Mouse (Mus musculus) midbrain, embryonic 10.5 days (tissue): ENCODE measurements at regions not wholly inside any gene's neighbourhood (a gene's known extent, or its start where the extent isn't known, plus 50 kb on each side); places are given as distances from the start of the nearest gene placed in this dataset.

ENCODE experiments used
- DNase-seq: peaks from one replicate; pipeline ENCODE4 v3.0.0-alpha.2; 2017; ENCODE audit warnings: low spot score
- H3K27ac ChIP-seq: fragments of 300-500 bp; sonication (generic); replicated peaks from 2 replicates; pipeline ENCODE4 v1.5.1; 2016; ENCODE audit warnings: mild to moderate bottlenecking
- H3K27me3 ChIP-seq: fragments of 300-500 bp; sonication (generic); 2 replicates; pipeline ENCODE4 v1.6.1; 2016; ENCODE audit warnings: low read depth, mild to moderate bottlenecking; ENCODE audit not compliant: poor library complexity, severe bottlenecking
- H3K36me3 ChIP-seq: fragments of 300-500 bp; sonication (generic); 2 replicates; pipeline ENCODE4 v1.6.1; 2016; ENCODE audit warnings: mild to moderate bottlenecking, moderate library complexity
- H3K4me1 ChIP-seq: fragments of 300-500 bp; sonication (generic); 2 replicates; pipeline ENCODE4 v1.6.1; 2016
- H3K4me3 ChIP-seq: fragments of 300-500 bp; sonication (generic); 2 replicates; pipeline ENCODE4 v1.5.1; 2016; ENCODE audit warnings: mild to moderate bottlenecking, moderate library complexity
- H3K9me3 ChIP-seq: fragments of 300-500 bp; sonication (generic); replicated peaks from 2 replicates; pipeline ENCODE4 v1.6.1; 2016; ENCODE audit warnings: mild to moderate bottlenecking
- WGBS: fragments of 180-500 bp; shearing (Covaris S2); methylation state at CpG from one replicate; pipeline ENCODE4 v1.1.7; 2016; 5-methylcytosine and 5-hydroxymethylcytosine counted together

DNA sequence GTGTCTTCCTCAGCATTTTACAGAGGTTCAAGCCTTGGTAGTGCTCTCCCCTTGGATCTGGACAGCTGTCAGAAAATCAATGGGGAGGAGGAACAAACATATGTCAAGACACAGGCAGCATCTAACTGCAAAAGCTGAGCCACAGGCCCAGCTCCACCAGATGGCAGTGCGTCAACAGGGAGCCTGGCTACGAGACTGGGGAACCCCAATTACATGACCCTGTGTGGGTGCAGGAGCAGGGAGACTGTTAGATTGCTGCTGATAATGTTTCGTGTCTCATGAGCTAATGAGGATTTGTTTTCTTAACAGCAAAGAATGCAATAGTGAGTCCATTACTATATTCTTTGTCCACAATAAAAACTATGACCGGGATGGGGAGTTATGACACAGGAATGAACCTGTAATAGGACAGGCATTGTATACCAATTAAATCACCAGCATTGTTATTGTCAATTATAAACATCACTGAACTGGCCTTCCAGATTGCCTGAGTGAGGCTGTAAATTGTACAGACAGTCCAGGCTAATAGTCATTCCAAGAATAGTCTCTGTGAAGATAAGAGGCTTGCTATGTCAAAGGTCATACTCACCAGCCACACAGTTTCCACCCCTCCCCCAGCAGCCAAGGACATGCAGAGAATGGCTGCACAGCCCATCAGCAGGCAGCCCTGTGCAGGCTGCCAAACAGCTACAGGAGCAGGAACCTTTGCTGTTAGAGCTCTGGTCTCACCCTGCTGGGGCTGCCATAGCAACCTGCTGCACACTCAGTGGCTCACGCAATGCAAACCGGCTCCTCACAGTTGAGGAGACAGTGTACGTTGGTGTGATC, 58.8 kb upstream of the Barx2 start:
- Histone ChIP-seq H3K27ac (peak overlapping the region; percentile 78), H3K4me3 (peak overlapping the region; percentile 18; the same call in 1 of the 2 replicates), H3K36me3 (no peaks in the 10 kb centered on the region), H3K9me3 (no peaks in the 10 kb centered on the region), H3K4me1 (peaks cover 21% of the 10 kb centered on the region), H3K27me3 (no peaks in the 10 kb centered on the region)
- DNase-seq: peak; percentile 78
- 16% methylated on average over 7 of the region's 7 CpGs for WGBS

DNA sequence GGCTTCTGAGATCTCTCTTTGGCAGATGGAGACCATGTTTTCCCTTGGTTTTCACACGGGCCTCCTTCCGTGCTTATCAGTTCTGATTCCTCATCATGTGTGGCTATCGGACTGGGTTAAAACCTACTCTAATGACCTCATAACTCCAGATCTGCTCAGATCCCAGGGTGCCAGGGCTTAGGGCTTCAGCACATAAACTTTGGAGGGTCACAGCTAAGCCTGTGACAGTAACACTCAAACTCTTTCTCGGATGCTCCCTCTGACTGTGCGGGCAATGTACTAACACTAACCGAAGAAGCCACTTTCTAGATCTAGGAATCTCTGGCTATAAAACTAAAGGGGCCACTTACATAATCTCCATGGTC, 59.3 kb upstream of the Barx2 start:
- no peaks in the 10 kb centered on the region for H3K27me3 ChIP-seq
- WGBS: 45% methylated on average over 6 of the region's 6 CpGs
- H3K36me3 ChIP-seq: no peaks in the 10 kb centered on the region
- no peaks in the 10 kb centered on the region for H3K9me3 ChIP-seq
- peaks cover 21% of the 10 kb centered on the region for H3K4me1 ChIP-seq
- DNase-seq: no peak
- H3K27ac ChIP-seq: peak overlapping the region; percentile 78
- peak overlapping the region; percentile 18; the same call in 1 of the 2 replicates for H3K4me3 ChIP-seq

DNA sequence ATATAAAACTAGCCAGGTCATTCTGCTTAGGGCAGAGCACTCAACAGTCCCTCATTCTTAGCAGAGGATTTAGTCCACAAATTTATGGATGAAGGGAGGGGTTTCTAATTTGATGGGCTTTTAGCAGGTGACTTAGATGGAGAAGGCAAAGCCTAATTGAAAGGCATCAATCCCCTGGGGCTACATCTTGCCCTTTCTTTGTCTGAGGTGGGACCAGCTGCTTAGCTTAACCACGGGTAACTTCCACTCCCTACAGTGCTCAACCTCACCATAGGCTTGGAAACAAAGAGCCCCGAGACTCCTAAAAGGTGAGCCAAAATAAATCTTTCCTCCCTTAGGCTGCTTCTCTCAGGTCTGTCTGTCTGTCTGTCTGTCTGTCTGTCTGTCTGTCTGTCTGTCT, 62.9 kb upstream of the Barx2 start:
- H3K9me3 ChIP-seq: peaks cover 10% of the 10 kb centered on the region; the same call in 1 of the 2 replicates
- H3K4me3 ChIP-seq: no peak overlapping the region
- no peak overlapping the region for H3K27ac ChIP-seq
- DNase-seq: no peak
- WGBS: 35% methylated on average over 2 of the region's 2 CpGs
- peaks cover 21% of the 10 kb centered on the region for H3K4me1 ChIP-seq
- H3K36me3 ChIP-seq: no peaks in the 10 kb centered on the region
- no peaks in the 10 kb centered on the region for H3K27me3 ChIP-seq

DNA sequence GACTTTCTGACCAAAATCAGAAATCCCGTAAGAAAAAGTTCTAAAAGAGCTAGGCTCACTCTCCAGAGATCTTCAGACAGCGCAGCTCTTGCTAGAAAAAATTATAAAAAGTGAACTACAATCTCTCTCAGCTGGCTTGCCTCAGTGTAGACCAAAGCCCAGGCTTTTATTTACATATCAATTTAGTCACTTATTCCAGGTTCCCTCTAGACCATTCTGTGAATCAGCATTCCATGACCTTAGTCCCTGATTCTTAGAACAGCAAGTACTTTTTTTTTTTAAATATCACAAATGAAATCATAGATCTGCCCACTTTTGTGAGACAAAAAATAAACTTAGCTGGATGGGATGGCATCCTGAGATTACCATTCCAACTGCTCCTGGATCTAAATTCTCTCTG, 64.8 kb upstream of the Barx2 start:
- no peak overlapping the region for H3K27ac ChIP-seq
- no peaks in the 10 kb centered on the region for H3K36me3 ChIP-seq
- H3K27me3 ChIP-seq: no peaks in the 10 kb centered on the region
- H3K4me3 ChIP-seq: no peak overlapping the region
- H3K4me1 ChIP-seq: peaks cover 3% of the 10 kb centered on the region
- 86% methylated on average over 2 of the region's 2 CpGs for WGBS
- peaks cover 10% of the 10 kb centered on the region; the same call in 1 of the 2 replicates for H3K9me3 ChIP-seq
- no peak for DNase-seq

DNA sequence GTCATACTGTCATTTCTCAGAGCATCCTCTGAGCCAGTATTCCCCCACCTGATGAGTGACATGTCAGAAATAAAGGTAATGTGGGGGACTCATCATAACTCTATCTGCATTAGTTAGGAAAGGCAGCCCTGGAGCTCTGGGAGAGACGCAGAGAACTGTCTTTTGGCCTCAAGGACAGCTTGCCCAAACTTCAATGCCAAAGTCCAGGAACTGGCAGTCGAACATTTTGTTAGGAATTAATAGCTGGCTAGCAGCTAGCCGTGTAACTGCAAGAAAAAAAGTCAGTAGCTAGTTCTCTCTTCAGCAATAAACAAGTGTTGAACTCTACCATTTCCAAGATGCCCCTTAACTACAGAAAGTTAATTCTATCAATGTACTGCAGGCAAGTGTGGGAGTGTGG, 65.9 kb upstream of the Barx2 start:
- Histone ChIP-seq H3K4me1 (no peaks in the 10 kb centered on the region; the same call in 1 of the 2 replicates), H3K36me3 (no peaks in the 10 kb centered on the region), H3K4me3 (no peak overlapping the region), H3K27ac (no peak overlapping the region), H3K27me3 (no peaks in the 10 kb centered on the region), H3K9me3 (peaks cover 10% of the 10 kb centered on the region; the same call in 1 of the 2 replicates)
- WGBS: 94% methylated on average over 3 of the region's 3 CpGs
- no peak for DNase-seq

DNA sequence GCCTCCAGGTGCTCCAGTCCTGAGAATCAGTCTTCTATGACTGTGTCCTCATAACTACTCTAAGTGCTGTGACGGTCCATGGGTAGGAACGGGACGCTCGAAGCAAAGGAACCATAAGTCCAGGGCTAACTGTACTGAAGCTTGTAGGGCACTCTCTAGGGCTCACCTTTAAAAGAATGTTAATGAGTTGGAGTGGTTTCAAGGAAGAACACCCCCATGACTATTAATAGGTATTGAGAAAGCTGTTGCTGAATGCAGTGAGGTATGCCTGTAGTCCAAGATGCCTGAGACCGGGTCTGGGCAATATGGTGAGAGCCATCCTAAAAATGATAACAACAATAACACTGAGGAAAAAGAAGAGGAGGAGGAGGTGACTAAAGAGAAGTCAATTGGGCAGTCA, 67.2 kb upstream of the Barx2 start:
- Histone ChIP-seq H3K27ac (no peak overlapping the region), H3K4me1 (no peaks in the 10 kb centered on the region; the same call in 1 of the 2 replicates), H3K27me3 (no peaks in the 10 kb centered on the region), H3K4me3 (no peak overlapping the region), H3K36me3 (no peaks in the 10 kb centered on the region), H3K9me3 (peaks cover 10% of the 10 kb centered on the region; the same call in 1 of the 2 replicates)
- 94% methylated on average over 5 of the region's 5 CpGs for WGBS
- DNase-seq: no peak

DNA sequence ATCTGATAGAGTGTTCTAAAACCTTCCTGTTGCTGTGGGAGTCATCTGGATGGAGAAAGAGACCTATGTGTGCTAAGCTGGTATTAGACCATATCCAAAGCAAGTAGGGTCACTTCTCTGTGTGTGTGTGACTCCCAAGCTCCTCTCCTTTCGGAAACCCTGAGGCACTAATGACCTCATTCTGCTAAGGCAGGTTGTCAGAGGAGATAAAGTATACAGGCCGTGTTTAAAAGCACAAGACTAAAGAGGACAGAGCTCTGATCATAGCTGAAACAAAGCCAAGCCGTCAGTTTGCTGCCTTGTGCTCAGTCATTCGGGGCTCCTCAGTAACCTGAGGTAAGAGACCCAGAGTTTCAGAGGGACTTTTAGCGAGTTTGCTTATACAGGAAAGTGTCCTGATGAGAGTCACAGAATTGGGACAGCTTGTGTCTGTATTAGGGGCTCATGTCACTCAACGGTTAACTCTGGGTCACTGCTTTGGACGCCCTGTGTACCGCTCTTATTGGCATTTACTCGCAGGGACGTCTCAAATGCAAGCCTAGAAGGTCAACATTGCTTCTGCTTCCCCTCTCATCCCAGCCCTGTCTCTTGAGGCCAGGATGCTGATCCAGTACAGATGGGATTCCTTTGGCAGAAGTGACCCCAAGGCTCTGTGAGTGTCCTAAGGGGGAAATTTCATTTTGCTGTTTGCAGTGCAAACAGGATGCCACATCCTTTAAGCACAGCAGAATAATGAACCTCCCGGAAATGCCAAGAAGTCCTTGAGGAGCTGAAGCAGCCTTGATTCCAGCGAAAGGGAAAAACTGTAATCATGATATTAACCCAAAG, 70.7 kb upstream of the Barx2 start:
- no peaks in the 10 kb centered on the region for H3K36me3 ChIP-seq
- H3K27ac ChIP-seq: no peak overlapping the region
- 68% methylated on average over 12 of the region's 12 CpGs for WGBS
- no peak for DNase-seq
- no peaks in the 10 kb centered on the region for H3K27me3 ChIP-seq
- H3K4me1 ChIP-seq: no peaks in the 10 kb centered on the region; the same call in 1 of the 2 replicates
- no peak overlapping the region for H3K4me3 ChIP-seq
- no peaks in the 10 kb centered on the region for H3K9me3 ChIP-seq

DNA sequence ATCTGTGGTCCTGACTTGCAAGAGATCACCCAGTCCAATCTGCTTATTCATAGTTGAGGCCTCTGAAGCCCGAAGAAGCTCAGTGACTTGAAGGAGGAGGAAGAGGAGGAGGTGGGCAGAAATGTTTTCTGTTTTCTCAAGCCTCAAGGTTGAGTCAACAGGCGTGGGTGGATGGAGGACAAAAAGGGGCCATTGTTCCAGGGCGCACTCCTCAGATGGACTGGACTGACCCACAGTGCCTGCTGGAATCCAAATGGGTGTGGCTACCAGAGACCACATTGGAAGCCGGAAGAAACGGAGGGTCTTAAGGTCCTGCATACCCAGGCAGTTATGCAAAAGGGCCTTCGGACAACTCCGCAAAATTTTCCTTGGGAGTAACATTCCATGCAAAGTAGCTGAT, 75.6 kb upstream of the Barx2 start:
- peaks cover 16% of the 10 kb centered on the region for H3K4me1 ChIP-seq
- DNase-seq: no peak
- H3K36me3 ChIP-seq: no peaks in the 10 kb centered on the region
- no peak overlapping the region for H3K4me3 ChIP-seq
- no peaks in the 10 kb centered on the region for H3K27me3 ChIP-seq
- H3K9me3 ChIP-seq: no peaks in the 10 kb centered on the region
- no peak overlapping the region for H3K27ac ChIP-seq
- 79% methylated on average over 7 of the region's 7 CpGs for WGBS

DNA sequence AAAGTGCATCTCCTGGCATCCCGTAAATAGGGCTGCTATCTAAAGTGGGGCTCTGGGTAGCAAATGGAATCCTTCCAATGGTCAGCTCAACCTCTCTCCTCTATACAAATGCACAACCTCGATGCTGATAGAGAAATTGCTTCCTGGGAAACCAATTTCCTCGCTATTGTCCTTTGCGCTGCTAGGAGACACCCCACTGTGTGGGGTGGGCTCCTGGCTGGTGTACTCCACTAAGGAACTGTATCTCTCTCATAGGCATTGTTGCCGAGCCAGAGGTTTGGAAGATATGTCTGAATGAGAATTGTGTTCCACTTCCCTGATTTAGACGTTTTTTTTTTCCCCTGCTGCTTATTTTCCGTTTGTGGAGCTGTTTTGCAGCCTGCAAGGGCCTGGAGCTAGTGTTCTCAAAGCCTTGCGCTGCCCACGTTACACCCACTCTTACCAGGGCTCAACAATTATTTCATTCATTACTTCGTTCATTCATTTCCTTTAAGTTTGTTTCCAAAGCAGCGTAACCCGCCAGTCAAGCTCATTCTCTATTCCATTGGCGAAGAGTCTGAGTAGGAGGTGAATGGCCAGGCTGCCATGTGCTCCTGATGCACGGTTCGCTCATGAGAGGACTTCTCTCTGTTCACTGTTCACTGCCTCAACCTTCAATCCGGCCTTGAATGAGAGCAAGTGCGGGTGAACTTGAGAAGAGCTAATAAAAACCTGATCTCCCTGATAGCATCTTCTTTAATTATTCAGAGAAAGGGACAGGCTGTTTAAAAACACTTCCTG, 76.5 kb upstream of the Barx2 start:
- WGBS: 62% methylated on average over 17 of the region's 17 CpGs
- no peak for DNase-seq
- no peak overlapping the region; the same call in 1 of the 2 replicates for H3K27ac ChIP-seq

DNA sequence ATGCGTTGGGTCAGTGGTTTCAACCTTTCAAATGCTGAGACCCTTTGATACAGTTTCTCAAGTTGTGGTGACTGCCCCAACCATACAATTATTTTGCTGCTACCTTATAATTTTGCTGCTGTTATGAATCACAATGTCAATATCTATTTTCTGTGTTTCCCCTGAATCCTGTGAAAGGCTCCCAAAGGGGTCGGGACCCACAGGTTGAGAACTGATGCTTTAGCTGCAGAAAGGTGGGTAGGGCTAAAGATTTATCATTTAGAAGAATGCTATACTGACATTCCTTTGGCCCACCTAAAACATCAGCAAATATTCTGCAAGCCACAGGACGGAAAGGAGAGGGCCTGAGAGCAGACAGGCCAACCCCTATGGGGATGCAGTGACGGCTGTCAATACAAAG, 77.2 kb upstream of the Barx2 start:
- no peak overlapping the region for H3K4me3 ChIP-seq

More for the DNA sequence above, 76.5 kb upstream of the Barx2 start:
- no peaks in the 10 kb centered on the region for H3K36me3 ChIP-seq
- H3K9me3 ChIP-seq: no peaks in the 10 kb centered on the region
- H3K27me3 ChIP-seq: no peaks in the 10 kb centered on the region
- H3K4me3 ChIP-seq: no peak overlapping the region
- peaks cover 21% of the 10 kb centered on the region for H3K4me1 ChIP-seq

DNA sequence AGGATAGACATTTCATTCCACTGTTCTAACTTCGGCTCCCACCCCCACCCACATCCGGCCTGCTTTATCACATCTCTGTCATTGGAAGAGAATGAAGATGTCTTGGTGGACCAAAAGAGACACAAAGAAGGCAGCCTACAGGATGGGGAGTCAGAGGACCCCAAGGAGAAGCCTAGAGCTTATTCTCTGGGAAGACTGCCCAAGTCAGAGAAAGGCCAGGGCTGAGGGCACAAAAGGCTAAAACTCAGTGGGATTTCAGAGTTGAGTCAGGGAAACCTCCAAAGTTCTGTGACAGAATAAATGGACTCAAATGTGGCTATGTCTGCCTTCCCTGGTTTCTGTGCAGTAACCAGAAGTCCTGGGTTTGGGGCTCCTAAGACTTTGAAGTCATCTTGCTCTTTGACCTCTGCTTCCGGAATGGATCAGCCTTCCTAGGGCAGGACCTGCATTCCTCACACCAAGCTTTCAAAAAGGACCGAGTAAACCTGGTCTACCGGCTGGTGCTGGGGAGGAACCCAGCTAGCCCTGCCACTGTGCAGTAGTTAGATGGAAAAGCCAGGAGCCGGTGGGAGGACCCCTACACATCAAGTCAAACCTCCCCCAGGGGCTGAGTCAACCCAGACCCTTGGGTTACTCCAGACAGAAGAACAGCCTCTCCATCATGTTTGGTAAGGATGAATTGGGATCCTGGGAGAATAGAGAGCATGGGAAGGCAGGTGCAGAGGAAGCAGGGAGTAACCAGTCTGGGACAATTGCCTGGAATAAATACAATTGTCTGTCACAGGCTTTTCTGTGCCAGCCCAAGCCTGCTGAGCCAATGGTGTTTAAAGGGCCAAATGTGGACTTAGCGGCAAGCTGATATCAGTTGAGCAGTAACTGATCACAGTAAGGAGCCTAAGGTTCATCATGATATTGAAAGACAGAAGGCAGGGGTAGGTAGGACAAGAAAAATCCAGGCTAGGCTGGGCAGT, 80.7 kb upstream of the Barx2 start:
- Histone ChIP-seq H3K27me3 (0 out of 2 replicates have a peak, but pooled peaks cover 3% of the 10 kb centered on the region), H3K36me3 (no peaks in the 10 kb centered on the region), H3K9me3 (no peaks in the 10 kb centered on the region), H3K4me1 (peaks cover 43% of the 10 kb centered on the region), H3K4me3 (no peak overlapping the region), H3K27ac (no peak overlapping the region)
- WGBS: 65% methylated on average over 7 of the region's 7 CpGs
- DNase-seq: no peak

More for the DNA sequence above, 77.2 kb upstream of the Barx2 start:
- no peak overlapping the region for H3K27ac ChIP-seq
- no peaks in the 10 kb centered on the region for H3K36me3 ChIP-seq
- H3K27me3 ChIP-seq: no peaks in the 10 kb centered on the region
- peaks cover 26% of the 10 kb centered on the region for H3K4me1 ChIP-seq
- no peak for DNase-seq
- H3K9me3 ChIP-seq: no peaks in the 10 kb centered on the region
- WGBS: 93% methylated on average over 4 of the region's 4 CpGs
